Mouse (Mus musculus) cerebellum, adult 2 months (tissue): ENCODE measurements around the gene Prkaca.

Experiments
- CTCF ChIP-seq: fragments of 200-500 bp; IDR thresholded peaks from 2 replicates; pipeline ENCODE4 v1.5.1; 2011; ENCODE audit warnings: low read depth, mild to moderate bottlenecking, control low read depth, low read length, moderate library complexity, borderline replicate concordance; ENCODE audit not compliant: insufficient read depth
- POLR2A ChIP-seq: fragments of 200-500 bp; IDR thresholded peaks from 2 replicates; pipeline ENCODE4 v1.6.1; 2011; ENCODE audit warnings: low read length, control low read depth, borderline replicate concordance; ENCODE audit not compliant: insufficient read depth

GRCm38 (mm10) chr8:83995973-83996372 is 23.2 kb downstream of the Prkaca start:
- TF ChIP-seq CTCF, result no peak
- TF ChIP-seq POLR2A, result no peak
